Mouse (Mus musculus) CH12.LX (cell line): ENCODE data around the gene Tstd2.

Source experiments
- BHLHE40 ChIP-seq: IDR thresholded peaks from 2 replicates; pipeline ENCODE4 v1.6.1; 2011; ENCODE audit warnings: mild to moderate bottlenecking, low read depth, low read length, improper control_type of control experiment
- CTCF ChIP-seq, 2 experiments: IDR thresholded peaks in 1 of 2; conservative IDR thresholded peaks in 1 of 2; 2 replicates each; pipeline ENCODE4 v1.5.1; 2011 to 2012; ENCODE audit warnings: low read depth in 2 of 2, low read length in 2 of 2, improper control_type of control experiment in 1 of 2, inconsistent platforms in 1 of 2, mild to moderate bottlenecking in 1 of 2, moderate library complexity in 1 of 2
- EP300 ChIP-seq: IDR thresholded peaks from 2 replicates; pipeline ENCODE4 v1.6.1; 2011; ENCODE audit warnings: low read length, improper control_type of control experiment
- GABPA ChIP-seq: IDR thresholded peaks from 2 replicates; pipeline ENCODE4 v1.6.1; 2012; ENCODE audit warnings: low read depth, low read length, improper control_type of control experiment, inconsistent platforms; ENCODE audit not compliant: insufficient replicate concordance
- KAT2A ChIP-seq: IDR thresholded peaks from 2 replicates; pipeline ENCODE4 v1.6.1; 2012; ENCODE audit warnings: low read length, improper control_type of control experiment, inconsistent platforms; ENCODE audit not compliant: insufficient replicate concordance
- MAX ChIP-seq: IDR thresholded peaks from 2 replicates; pipeline ENCODE4 v1.6.1; 2011; ENCODE audit warnings: low read length, improper control_type of control experiment
- MYC ChIP-seq: IDR thresholded peaks from 2 replicates; pipeline ENCODE4 v1.6.1; 2011; ENCODE audit warnings: low read depth, mild to moderate bottlenecking, improper control_type of control experiment, low read length
- POLR2A ChIP-seq: IDR thresholded peaks from 2 replicates; pipeline ENCODE4 v1.6.1; 2011; ENCODE audit warnings: low read depth, mild to moderate bottlenecking, improper control_type of control experiment, low read length
- TCF12 ChIP-seq: IDR thresholded peaks from 2 replicates; pipeline ENCODE4 v1.6.1; 2014; ENCODE audit warnings: low read depth, mild to moderate bottlenecking, inconsistent platforms, low read length, improper control_type of control experiment
- UBTF ChIP-seq: IDR thresholded peaks from 2 replicates; pipeline ENCODE4 v1.6.1; 2012; ENCODE audit warnings: low read depth, mild to moderate bottlenecking, inconsistent platforms, low read length, improper control_type of control experiment, moderate library complexity

- no peak for TF ChIP-seq CTCF (conservative IDR thresholded peaks at IDR 0.05 in 1 of 2, IDR thresholded peaks at IDR 0.05 in 1 of 2; ENCODE audit: low read depth in 2 of 2, low read length in 2 of 2)
- no peak for TF ChIP-seq MYC
- TF ChIP-seq KAT2A: no peak
- no peak for TF ChIP-seq POLR2A
- TF ChIP-seq TCF12: no peak
- TF ChIP-seq BHLHE40: no peak
- TF ChIP-seq GABPA: no peak
- no peak for TF ChIP-seq UBTF
- no peak for TF ChIP-seq EP300
- TF ChIP-seq MAX: no peak
These were observed 65.9 kb downstream of the Tstd2 start for GRCm38 (mm10) chr4:46072631-46073030.
